Mouse (Mus musculus) cerebellum, adult 11-12 months (tissue): ENCODE measurements around the gene Zdhhc5.

Experiments used
- DNase-seq: peaks from one replicate; pipeline ENCODE4 v3.0.0; 2022

The Zdhhc5 gene

GRCm38 (mm10) chr2:84714811-84715561 lies at the start of gene Zdhhc5:
TSS of gene Zdhhc5 (minus strand) at chr2:84715180.
- peak; percentile 99 for DNase-seq

GRCm38 (mm10) chr2:84762818-84763217 lies 47.8 kb upstream of the Zdhhc5 start:
- no peak for DNase-seq

GRCm38 (mm10) chr2:84762295-84762694 lies 47.3 kb upstream of the Zdhhc5 start:
- no peak for DNase-seq

DNA sequence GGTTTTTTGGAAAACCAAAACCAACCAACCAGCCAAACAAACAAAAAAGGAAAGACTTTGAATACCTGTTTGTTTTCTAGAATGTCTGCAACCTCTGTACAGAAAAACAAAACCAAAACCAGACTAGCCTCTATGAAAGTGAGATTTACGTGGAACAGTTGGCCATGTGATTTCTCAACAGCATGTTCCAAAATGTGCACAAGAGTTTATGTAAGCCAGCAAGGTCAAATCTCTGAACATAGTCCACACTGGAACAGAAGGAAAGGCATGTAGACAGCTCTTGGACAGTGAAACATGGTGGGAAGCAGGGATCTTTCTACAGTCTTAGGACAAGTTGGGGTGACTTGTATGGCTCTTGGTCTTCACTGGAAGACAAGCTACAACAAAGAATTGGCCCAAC lies 46.9 kb upstream of the Zdhhc5 start:
- no peak for DNase-seq

DNA sequence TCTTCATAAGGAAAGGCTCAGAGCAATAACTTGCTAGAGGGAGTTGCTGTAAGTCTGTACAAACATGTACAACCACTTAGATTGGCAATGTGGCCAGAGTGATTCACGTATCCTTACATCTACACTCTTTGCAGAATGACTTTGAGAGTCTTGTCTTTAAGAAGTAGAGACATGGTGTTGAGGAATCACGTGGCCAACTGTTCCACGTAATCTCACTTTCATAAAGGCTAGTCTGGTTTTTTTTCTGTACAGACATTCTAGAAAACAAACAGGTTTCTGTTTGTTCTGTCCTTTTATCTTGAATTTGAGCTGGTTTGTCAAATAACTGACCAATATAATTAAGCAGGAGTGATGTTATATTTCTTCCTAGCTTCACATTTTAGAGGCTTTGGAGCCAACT lies 46.3 kb upstream of the Zdhhc5 start:
- no peak for DNase-seq

- no peak for DNase-seq
These were observed 45.8 kb upstream of the Zdhhc5 start for GRCm38 (mm10) chr2:84760777-84761176.

GRCm38 (mm10) chr2:84758542-84759127 lies 43.7 kb upstream of the Zdhhc5 start:
- DNase-seq: peak; percentile 21

DNA sequence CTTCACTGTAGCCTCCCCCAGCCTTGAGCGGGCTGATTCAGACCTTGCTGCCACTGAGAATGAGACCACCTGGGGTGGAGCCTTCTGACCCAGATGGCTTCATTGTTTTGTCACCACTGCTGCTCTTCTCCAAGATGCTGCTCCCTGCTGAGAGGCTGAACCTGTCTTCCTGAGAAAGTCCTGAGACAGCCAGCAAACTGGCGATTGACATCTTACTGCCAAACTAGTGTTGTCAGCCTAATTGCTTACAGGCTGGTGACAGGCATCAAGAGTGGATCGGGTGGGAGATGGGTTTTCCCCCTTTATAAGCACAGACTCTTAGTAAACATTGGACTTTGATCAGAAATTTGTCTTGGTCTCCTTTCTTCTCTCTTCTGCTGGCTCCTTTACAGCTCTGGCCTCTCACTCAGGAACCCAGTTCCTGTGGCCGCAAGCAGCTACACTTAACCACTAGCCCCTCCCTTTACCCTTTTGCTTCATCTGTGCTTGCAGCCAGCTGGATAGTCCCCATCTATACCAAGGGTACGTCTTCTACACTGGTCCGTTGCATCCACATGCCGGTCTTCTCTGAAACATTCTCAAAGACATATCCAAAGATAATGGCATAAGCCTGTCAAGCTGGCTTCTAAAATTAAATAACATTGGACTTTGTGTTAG lies 42.2 kb upstream of the Zdhhc5 start:
- no peak for DNase-seq

GRCm38 (mm10) chr2:84756245-84756644 lies 41.3 kb upstream of the Zdhhc5 start:
- no peak for DNase-seq

DNA sequence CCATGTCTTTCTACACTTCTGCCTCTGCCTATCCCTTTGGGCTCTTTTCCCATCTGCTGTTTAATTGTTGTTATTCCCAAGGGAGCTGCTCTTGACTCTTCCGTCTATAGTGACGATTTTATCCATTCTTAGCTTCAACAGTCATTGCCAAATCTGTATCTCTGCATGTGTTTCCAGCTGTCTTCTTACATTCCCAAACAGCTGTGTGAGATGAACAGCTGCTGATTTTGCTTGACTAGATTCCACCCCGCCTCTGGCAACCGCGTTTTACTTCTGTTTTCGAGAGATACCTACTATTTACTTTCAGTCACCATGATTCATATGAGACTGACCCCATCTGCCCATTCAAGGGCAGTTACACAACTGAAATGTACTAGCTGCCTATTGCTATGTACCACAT lies 35.1 kb upstream of the Zdhhc5 start:
- DNase-seq: no peak

DNA sequence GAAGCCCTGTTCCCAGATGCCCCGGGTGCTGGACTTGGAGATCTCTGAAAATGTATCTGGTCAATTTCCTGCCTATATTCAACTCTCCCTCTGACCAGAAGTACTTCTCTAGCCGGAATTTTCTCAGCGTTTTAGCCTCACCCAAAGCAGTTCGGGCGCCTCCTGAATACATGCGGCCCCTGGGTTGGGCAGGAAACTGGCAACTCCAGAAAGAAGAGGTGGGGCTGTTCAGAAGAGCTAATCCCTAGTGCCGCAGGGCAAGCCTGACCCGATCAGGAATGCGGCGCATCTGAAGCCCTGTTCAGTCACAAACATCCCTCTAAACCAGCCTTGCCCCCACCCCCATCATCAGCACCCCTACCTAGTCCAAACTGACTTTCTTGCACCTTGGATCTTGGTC lies 29.1 kb upstream of the Zdhhc5 start:
- no peak for DNase-seq

- peak; percentile 82 for DNase-seq
These were observed 28.6 kb upstream of the Zdhhc5 start, which contains the start of gene Gm19426 for GRCm38 (mm10) chr2:84743561-84743960. TSS of gene Gm19426 (minus strand) at chr2:84743655.

DNA sequence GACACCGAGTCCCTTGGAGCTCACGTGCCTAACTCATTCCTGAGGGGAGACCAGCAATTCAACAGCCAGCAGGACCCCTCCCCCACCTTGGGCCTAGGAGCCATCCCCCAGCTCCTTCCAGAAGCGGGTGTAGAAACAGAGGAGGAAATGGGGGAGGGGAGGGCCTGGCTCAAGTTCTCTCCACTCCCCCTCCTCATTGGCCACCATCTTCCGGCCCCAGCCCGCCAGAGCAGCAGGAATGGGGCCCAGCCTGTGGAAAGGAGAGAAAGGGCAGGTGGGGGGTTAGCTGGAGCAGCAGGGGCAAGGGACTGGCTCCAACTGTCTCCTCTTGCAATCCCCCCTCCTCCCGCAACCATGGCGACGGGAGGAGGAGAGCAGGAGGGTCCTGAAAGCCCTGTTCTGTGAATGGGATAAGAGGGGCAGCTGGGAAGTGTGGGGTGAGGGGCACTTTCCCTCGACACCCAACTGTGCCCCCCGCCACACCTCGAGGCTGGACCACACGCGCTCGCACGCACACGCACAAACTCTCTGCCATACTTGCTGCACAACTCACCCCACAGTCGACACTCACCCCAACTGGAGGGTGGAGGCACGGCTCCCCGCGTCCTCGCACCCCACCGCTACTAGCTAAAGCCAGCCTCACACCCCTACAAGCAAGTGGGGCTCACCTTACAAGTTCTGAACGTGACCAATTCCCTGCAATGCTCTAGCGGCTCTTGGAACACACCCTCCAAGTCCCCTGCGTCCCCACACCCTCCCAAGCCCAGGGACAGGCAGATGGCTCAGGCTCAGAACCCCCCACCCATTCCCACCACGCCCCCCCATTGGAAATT lies 27.7 kb upstream of the Zdhhc5 start:
- peak; percentile 60 for DNase-seq

- DNase-seq: peak; percentile 37
These were observed 27.0 kb upstream of the Zdhhc5 start for GRCm38 (mm10) chr2:84741841-84742450.

GRCm38 (mm10) chr2:84740608-84741333 lies 25.8 kb upstream of the Zdhhc5 start:
- no peak for DNase-seq

DNA sequence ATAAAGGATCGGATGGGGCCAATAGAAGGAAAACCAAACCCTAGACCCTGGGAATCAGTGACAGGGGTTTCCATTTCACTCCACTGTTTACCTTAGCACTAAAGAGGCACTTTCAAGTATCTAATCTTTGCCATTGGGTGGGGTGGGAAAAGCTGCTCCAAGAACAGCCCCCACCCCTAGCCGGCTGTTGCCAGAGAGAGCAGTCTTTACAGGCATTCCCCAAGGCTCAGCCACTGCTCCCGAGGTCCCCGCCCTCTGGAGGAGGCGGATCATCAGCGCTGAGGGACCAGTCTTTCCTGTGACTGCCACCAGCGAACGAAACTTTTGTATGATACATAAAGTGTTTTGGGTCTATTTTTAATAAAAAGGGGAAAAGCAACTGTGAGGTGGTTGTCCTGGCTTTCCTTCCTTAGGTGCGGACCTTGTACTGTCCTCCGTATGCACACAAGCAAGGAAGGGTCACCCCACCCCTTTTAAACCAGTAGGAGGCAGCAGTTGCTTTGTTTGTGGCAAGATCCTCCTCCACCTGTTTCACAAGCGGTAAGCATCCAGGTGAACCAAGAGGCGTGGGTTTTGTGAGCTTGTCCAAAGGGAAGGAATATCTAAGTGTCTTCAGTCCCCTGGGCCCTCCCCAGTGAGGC lies 23.4 kb upstream of the Zdhhc5 start:
- DNase-seq: peak; percentile 39

GRCm38 (mm10) chr2:84737451-84737925 lies 22.5 kb upstream of the Zdhhc5 start:
- DNase-seq: peak; percentile 49

DNA sequence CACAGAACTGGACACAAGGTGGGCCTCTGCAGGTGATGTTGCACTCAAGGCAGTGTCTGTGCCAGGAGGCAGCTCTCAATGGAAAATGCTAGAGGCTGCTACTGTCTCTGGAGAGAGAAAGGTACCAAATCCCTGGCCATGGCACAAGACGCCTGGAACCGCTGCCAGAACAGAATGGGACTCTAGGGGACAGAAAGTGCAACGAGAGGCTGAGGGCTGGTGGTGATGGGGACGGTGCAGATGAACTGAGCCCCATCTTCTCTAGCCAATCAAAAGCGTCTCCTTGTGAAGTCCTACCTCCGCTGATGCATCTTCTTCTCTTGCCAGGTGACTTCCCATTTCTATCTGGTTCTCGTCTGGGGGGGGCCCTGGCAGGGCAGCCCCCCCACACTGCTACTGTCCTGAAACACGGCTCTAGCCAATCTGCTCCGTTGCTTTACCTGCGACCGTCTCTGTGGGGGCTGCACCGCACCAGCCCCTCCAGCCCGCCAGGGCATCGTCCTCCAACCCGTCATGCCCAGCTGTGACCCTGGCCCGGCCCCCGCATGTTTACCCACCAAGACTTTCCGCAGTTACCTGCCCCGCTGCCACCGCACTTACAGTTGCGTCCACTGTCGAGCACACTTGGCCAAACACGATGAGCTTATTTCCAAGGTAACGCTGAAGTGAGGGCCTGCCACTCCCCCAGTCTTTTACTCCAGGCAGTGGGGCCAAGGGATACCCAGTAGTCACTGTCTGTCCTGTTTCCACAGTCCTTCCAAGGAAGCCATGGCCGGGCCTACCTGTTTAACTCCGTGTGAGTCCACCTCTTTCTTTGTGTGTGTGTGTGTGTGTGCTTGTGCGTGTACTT lies 21.6 kb upstream of the Zdhhc5 start:
- DNase-seq: peak; percentile 61

DNA sequence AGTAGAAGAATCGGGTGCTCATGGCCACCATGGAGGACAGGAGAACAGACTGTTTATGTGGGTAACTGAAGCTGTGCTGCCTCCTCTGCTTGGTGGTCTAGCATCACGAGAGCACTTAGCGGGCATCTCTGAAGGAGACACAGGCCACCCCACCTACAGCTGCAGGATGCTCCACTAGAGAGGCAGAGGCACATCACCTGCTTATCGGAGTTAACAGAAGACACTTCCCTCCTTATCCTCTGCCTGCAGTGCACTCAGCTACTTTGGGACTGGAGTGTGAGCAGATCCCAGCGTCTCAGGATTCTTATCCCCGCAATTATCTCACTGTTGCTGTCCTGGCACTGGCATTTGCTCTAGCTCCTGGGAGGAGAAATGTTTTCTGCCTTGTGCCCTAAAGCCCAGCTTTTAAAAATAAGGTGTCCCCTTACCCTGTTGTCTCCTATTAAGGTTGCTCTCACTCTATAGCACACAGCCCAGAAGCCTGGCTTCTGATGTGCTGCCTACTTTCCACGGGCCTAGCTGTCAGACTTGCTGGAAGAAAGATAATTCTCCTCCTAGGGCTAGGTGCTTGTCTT lies 20.5 kb upstream of the Zdhhc5 start:
- DNase-seq: no peak

DNA sequence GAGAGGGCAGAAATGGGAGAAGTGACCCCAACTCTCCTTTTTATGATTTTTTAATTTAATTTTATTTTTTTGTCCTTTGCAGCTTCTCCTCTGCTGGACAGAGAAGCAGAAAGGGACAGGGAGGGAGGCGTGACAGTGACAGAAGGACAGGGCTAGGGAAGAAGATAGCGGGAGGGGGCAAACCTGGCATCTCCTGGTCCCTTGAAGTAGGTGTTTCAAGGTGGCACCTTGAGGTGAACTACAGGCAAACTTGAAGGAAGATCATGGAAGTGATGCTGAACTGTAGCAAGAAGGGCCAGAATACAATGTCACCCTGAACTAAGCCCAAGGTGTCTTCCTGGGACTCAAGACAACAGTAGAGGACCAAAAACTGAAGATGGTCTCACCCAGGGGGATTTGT lies 19.9 kb upstream of the Zdhhc5 start:
- DNase-seq: peak; percentile 45
